Mouse (Mus musculus) MEL (cell line): Measurements from ENCODE around the gene Hes2. TPM values are rescaled to one million over a fixed set of nuclear protein-coding genes. Genes with fewer than 3 reads are reported as not detected.
A peak's percentile ranks its signal among the peaks of the same experiment; 100 is the strongest.

Source experiments
- DNase-seq: peaks from one replicate; pipeline ENCODE4 v3.0.0; 2011; ENCODE audit warnings: low read depth, low spot score
- H3K27ac ChIP-seq: 2 replicates; pipeline ENCODE4 v1.5.1; 2012; ENCODE audit warnings: low read depth, mild to moderate bottlenecking, control low read depth, low read length, moderate library complexity; ENCODE audit not compliant: control insufficient read depth
- H3K27me3 ChIP-seq, 2 experiments: fragments of 150-350 bp in 1 of 2; sonication (generic) in 1 of 2; 2 replicates each; pipeline ENCODE4 v1.6.1; 2012; ENCODE audit warnings: low read length in 2 of 2, mild to moderate bottlenecking in 2 of 2, improper control_type of control experiment in 1 of 2, moderate library complexity in 1 of 2; ENCODE audit not compliant: insufficient read depth in 2 of 2, control insufficient read depth in 1 of 2
- H3K36me3 ChIP-seq, 2 experiments: 2 replicates each; pipeline ENCODE4 v1.6.1; 2012 to 2014; ENCODE audit warnings: low read length in 2 of 2, improper control_type of control experiment in 1 of 2, inconsistent platforms in 1 of 2, mild to moderate bottlenecking in 1 of 2; ENCODE audit not compliant: insufficient read depth in 2 of 2, control insufficient read depth in 1 of 2
- H3K4me1 ChIP-seq, 2 experiments: fragments of 150-350 bp in 1 of 2; sonication (generic) in 1 of 2; 2 replicates each; pipeline ENCODE4 v1.6.1; 2012; ENCODE audit warnings: low read length in 2 of 2, improper control_type of control experiment in 1 of 2, mild to moderate bottlenecking in 1 of 2; ENCODE audit not compliant: insufficient read depth in 2 of 2, control insufficient read depth in 1 of 2
- H3K4me3 ChIP-seq, 2 experiments: fragments of 150-350 bp in 1 of 2; sonication (generic) in 1 of 2; 2 replicates each; pipeline ENCODE4 v1.5.1; 2012; ENCODE audit warnings: low read depth in 2 of 2, low read length in 2 of 2, mild to moderate bottlenecking in 2 of 2, moderate library complexity in 2 of 2, control low read depth in 1 of 2, improper control_type of control experiment in 1 of 2; ENCODE audit not compliant: control insufficient read depth in 1 of 2, insufficient read depth in 1 of 2
- H3K79me2 ChIP-seq: 2 replicates; pipeline ENCODE4 v1.6.1; 2012; ENCODE audit warnings: mild to moderate bottlenecking, low read length, moderate library complexity; ENCODE audit not compliant: control insufficient read depth, poor library complexity, insufficient read depth
- H3K9ac ChIP-seq: 2 replicates; pipeline ENCODE4 v1.6.1; 2012; ENCODE audit warnings: low read depth, mild to moderate bottlenecking, control low read depth, low read length, moderate library complexity; ENCODE audit not compliant: control insufficient read depth, poor library complexity, severe bottlenecking
- H3K9me3 ChIP-seq: fragments of 150-350 bp; sonication (generic); replicated peaks from 2 replicates; pipeline ENCODE4 v1.6.1; 2012; ENCODE audit warnings: mild to moderate bottlenecking, low read length, improper control_type of control experiment, moderate library complexity; ENCODE audit not compliant: insufficient read depth
- E2F4 ChIP-seq: IDR thresholded peaks from 2 replicates; pipeline ENCODE4 v1.6.1; 2011; ENCODE audit warnings: low read depth, low read length, improper control_type of control experiment, borderline replicate concordance
- ELF1 ChIP-seq: IDR thresholded peaks from 2 replicates; pipeline ENCODE4 v1.6.1; 2014; ENCODE audit warnings: low read depth, mild to moderate bottlenecking, inconsistent platforms, low read length, improper control_type of control experiment, moderate library complexity
- EP300 ChIP-seq, 2 experiments: IDR thresholded peaks; 2 replicates each; pipeline ENCODE4 v1.6.1; 2011; ENCODE audit warnings: improper control_type of control experiment in 2 of 2, low read length in 2 of 2, low read depth in 1 of 2, mild to moderate bottlenecking in 1 of 2
- ETS1 ChIP-seq: IDR thresholded peaks from 2 replicates; pipeline ENCODE4 v1.6.1; 2012; ENCODE audit warnings: low read depth, mild to moderate bottlenecking, inconsistent platforms, low read length, improper control_type of control experiment, moderate library complexity
- GABPA ChIP-seq: IDR thresholded peaks from 2 replicates; pipeline ENCODE4 v1.6.1; 2012; ENCODE audit warnings: low read depth, mild to moderate bottlenecking, inconsistent platforms, low read length, improper control_type of control experiment, moderate library complexity
- HCFC1 ChIP-seq: IDR thresholded peaks from 2 replicates; pipeline ENCODE4 v1.6.1; 2012; ENCODE audit warnings: low read depth, mild to moderate bottlenecking, inconsistent platforms, low read length, improper control_type of control experiment, moderate library complexity
- MXI1 ChIP-seq: IDR thresholded peaks from 2 replicates; pipeline ENCODE4 v1.6.1; 2011; ENCODE audit warnings: mild to moderate bottlenecking, low read depth, low read length, improper control_type of control experiment
- MYB ChIP-seq: IDR thresholded peaks from 2 replicates; pipeline ENCODE4 v1.6.1; 2011; ENCODE audit warnings: mild to moderate bottlenecking, low read depth, low read length, improper control_type of control experiment
- MYC ChIP-seq: IDR thresholded peaks from 2 replicates; pipeline ENCODE4 v1.6.1; 2011; ENCODE audit warnings: low read depth, mild to moderate bottlenecking, low read length, improper control_type of control experiment, moderate library complexity
- NELFE ChIP-seq: IDR thresholded peaks from 2 replicates; pipeline ENCODE4 v1.6.1; 2011; ENCODE audit warnings: low read depth, low read length, improper control_type of control experiment
- NRF1 ChIP-seq: IDR thresholded peaks from 2 replicates; pipeline ENCODE4 v1.6.1; 2014; ENCODE audit warnings: low read depth, mild to moderate bottlenecking, inconsistent platforms, low read length, improper control_type of control experiment, moderate library complexity; ENCODE audit not compliant: poor library complexity, insufficient read depth, severe bottlenecking
- POLR2A ChIP-seq, 2 experiments: IDR thresholded peaks; 2 replicates each; pipeline ENCODE4 v1.6.1; 2011 to 2012; ENCODE audit warnings: low read length in 2 of 2, mild to moderate bottlenecking in 2 of 2, control low read depth in 1 of 2, improper control_type of control experiment in 1 of 2, low read depth in 1 of 2, moderate library complexity in 1 of 2; ENCODE audit not compliant: control insufficient read depth in 1 of 2, insufficient read depth in 1 of 2, poor library complexity in 1 of 2
- POLR2AphosphoS5 ChIP-seq: IDR thresholded peaks from 2 replicates; pipeline ENCODE4 v1.6.1; 2012; ENCODE audit warnings: low read depth, borderline replicate concordance, mild to moderate bottlenecking, inconsistent platforms, low read length, moderate library complexity, mixed read lengths
- RAD21 ChIP-seq: IDR thresholded peaks from 2 replicates; pipeline ENCODE4 v1.6.1; 2011; ENCODE audit warnings: mild to moderate bottlenecking, low read depth, low read length, improper control_type of control experiment
- RCOR1 ChIP-seq: IDR thresholded peaks from 2 replicates; pipeline ENCODE4 v1.6.1; 2012; ENCODE audit warnings: low read depth, mild to moderate bottlenecking, inconsistent platforms, low read length, improper control_type of control experiment
- TBP ChIP-seq: IDR thresholded peaks from 2 replicates; pipeline ENCODE4 v1.8.0; 2011; ENCODE audit warnings: low read depth, low read length, improper control_type of control experiment
- TCF12 ChIP-seq: IDR thresholded peaks from 2 replicates; pipeline ENCODE4 v1.6.1; 2014; ENCODE audit warnings: low read depth, mild to moderate bottlenecking, inconsistent platforms, low read length, improper control_type of control experiment, moderate library complexity
- ZC3H11A ChIP-seq: IDR thresholded peaks from 2 replicates; pipeline ENCODE4 v1.6.1; 2012; ENCODE audit warnings: low read depth, mild to moderate bottlenecking, inconsistent platforms, low read length, improper control_type of control experiment
- ZKSCAN1 ChIP-seq: IDR thresholded peaks from 2 replicates; pipeline ENCODE4 v1.6.1; 2012; ENCODE audit warnings: low read depth, mild to moderate bottlenecking, inconsistent platforms, low read length, improper control_type of control experiment, moderate library complexity
- ZMIZ1 ChIP-seq: IDR thresholded peaks from 2 replicates; pipeline ENCODE4 v1.6.1; 2012; ENCODE audit warnings: low read depth, mild to moderate bottlenecking, inconsistent platforms, low read length, improper control_type of control experiment, moderate library complexity
- polyA plus RNA-seq, 2 experiments: library from polyadenylated mRNA; stranded (reverse) in 1 of 2; unstranded in 1 of 2; fragments of >175 nt in 1 of 2; fragments of >200 nt in 1 of 2; gene quantifications; 2 replicates each; pipeline versions ENCODE4 v1.2.1 to v1.2.4; 2012; ENCODE audit warnings: low replicate concordance in 2 of 2, low read depth in 1 of 2; ENCODE audit not compliant: insufficient read length in 2 of 2, insufficient read depth in 1 of 2, missing spikeins in 1 of 2
- total RNA-seq: library from RNA; depleted of rRNA; stranded (reverse); fragments of 300-350 nt; gene quantifications from 2 replicates; pipeline ENCODE4 v1.2.3, GENCODE M21; 2012

Gene Hes2
- total and polyA plus RNA-seq, 3 experiments: 0.28 TPM; not detected in 2

DNA sequence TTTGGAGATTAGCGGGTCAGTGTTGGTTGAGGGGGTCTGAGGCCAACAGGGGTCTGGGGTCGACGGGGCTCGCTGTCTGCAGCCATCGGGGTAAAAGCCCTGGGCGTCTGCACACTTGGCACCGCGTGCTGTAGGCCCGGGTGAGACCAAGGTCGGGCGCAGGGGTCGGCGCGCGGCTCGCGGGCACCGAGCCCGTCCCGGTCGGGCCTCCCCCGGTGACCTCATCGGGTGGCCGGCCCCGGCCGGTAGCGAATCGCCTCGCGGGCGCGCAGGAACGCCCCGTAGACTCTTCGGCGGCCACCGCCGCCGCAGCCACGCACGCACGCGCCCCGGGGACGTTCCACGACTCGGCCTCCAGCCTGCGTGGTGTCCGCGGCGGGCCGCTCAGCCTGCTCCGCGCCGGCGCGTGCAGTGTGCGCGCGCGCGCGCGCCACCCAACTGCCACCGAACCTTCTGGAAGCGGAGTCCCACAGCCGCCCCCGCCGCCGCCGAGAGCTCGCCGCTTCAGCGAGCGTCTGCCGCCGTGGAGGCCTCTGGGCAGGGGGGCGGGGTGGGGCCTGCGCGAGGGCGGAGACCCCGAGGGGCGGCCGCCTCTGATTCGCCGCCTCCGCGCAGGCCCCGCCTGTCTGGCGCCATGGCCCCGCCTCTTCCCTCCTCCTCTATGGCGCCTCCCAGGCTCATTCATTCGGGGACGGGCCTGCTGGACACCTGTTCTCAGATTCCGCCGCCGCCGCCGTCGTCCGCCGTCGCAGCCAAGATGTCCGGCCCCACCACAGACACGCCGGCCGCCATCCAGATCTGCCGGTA is 19.1 kb downstream of the Hes2 start, which contains the start of gene Acot7:
Acot7 (plus strand) TSS at position 598 of the 807 bp plus-strand sequence.
- peaks cover 48% of the 10 kb centered on the region for H3K79me2 ChIP-seq
- H3K36me3 ChIP-seq: peaks cover 1 to 22% of the 10 kb centered on the region in 2 experiments; a peak in 3 of 4 replicates
- peak within 1 kb of the TSS; percentile 78 for H3K27ac ChIP-seq
- H3K4me1 ChIP-seq: peaks cover 6 to 31% of the 10 kb centered on the region in 2 experiments
- peak within 1 kb of the TSS; percentile 72 to 85 for H3K4me3 ChIP-seq
- H3K27me3 ChIP-seq: no peaks in the 10 kb centered on the region
- DNase-seq: peak; percentile 94
- no peaks in the 10 kb centered on the region for H3K9me3 ChIP-seq
- peak within 1 kb of the TSS; percentile 93 for H3K9ac ChIP-seq
- TF ChIP-seq ZKSCAN1 (no peak), MYC (0 out of 2 replicates have a peak, but pooled peaks have one; percentile 58), MYB (peak; percentile 36; the same call in 1 of the 2 replicates), TBP (peak; percentile 66), ETS1 (0 out of 2 replicates have a peak, but pooled peaks have one; percentile 9), NRF1 (peak; percentile 64), NELFE (peak; percentile 91), EP300 (IDR thresholded peaks at IDR 0.05; ENCODE audit: low read depth in 1 of 2, low read length in 2 of 2) (peak in 1 of 2 experiments; percentile 7; a peak in 2 of 4 replicates), ZMIZ1 (peak; percentile 58; the same call in 1 of the 2 replicates), TCF12 (peak; percentile 57; the same call in 1 of the 2 replicates), E2F4 (no peak), HCFC1 (peak; percentile 57), MXI1 (peak; percentile 57; the same call in 1 of the 2 replicates), GABPA (no peak), RAD21 (no peak), POLR2A (IDR thresholded peaks at IDR 0.05; ENCODE audit: control insufficient read depth in 1 of 2, insufficient read depth in 1 of 2, low read depth in 1 of 2, low read length in 2 of 2, poor library complexity in 1 of 2) (peak; percentile 81 to 97)
- TF ChIP-seq, all 39 proteins: peak for 12

GRCm38 (mm10) chr4:152178344-152178864 is 19.7 kb downstream of the Hes2 start:
- no peaks in the 10 kb centered on the region for H3K27me3 ChIP-seq

More at GRCm38 (mm10) chr4:152178344-152178864, 19.7 kb downstream of the Hes2 start:
- H3K9ac ChIP-seq: peak overlapping the region; percentile 71
- H3K27ac ChIP-seq: peak overlapping the region; percentile 14; the same call in 1 of the 2 replicates
- H3K36me3 ChIP-seq: peaks cover 3 to 22% of the 10 kb centered on the region in 2 experiments; a peak in 3 of 4 replicates
- H3K4me1 ChIP-seq: peaks cover 6 to 31% of the 10 kb centered on the region in 2 experiments
- TF ChIP-seq HCFC1 (no peak), EP300 (IDR thresholded peaks at IDR 0.05; ENCODE audit: low read depth in 1 of 2, low read length in 2 of 2) (no peak), TBP (no peak), MYC (no peak), RCOR1 (no peak), ELF1 (no peak), ZC3H11A (no peak), POLR2A (IDR thresholded peaks at IDR 0.05; ENCODE audit: control insufficient read depth in 1 of 2, insufficient read depth in 1 of 2, low read depth in 1 of 2, low read length in 2 of 2, poor library complexity in 1 of 2) (no peak), POLR2AphosphoS5 (no peak), ZKSCAN1 (no peak), MXI1 (no peak)
- H3K9me3 ChIP-seq: no peaks in the 10 kb centered on the region
- H3K79me2 ChIP-seq: peaks cover 48% of the 10 kb centered on the region
- DNase-seq: peak; percentile 59
- H3K4me3 ChIP-seq: peak overlapping the region; percentile 71 to 85
